Mouse (Mus musculus): Measurements from ENCODE around the gene Ahsg. TPM values are rescaled to one million over a fixed set of nuclear protein-coding genes. Genes with fewer than 3 reads are reported as not detected.
"Not testable (repeated sequence)": the region's sequence is repeated elsewhere in the genome, so short reads cannot be mapped to it uniquely, and the experiment has no call there.

Gene Ahsg
- total and polyA plus RNA-seq, 3 experiments: 2.8 to 34.5 (median 12.0) TPM

- no peak for DNase-seq
Measured at GRCm38 (mm10) chr16:22939120-22939695, 48.1 kb downstream of the Ahsg start.

GRCm38 (mm10) chr16:22941825-22942476 is 50.9 kb downstream of the Ahsg start:
- DNase-seq: not testable (repeated sequence)

GRCm38 (mm10) chr16:22947371-22947770 is 56.3 kb downstream of the Ahsg start:
- no peak for DNase-seq

Other genes with a start within 250 kb of the Ahsg start
- 1 to 10 TPM; 2.2 to 3.8 TPM for gene Dgkg, start 234.1 kb upstream of the Ahsg start, total RNA-seq (2021)
- gene Dgkg, start 234.1 kb upstream of the Ahsg start, polyA plus RNA-seq (2012; rRNA removed): 0.19 and 0.45 TPM in 2 replicates
- not detected for gene Crygs, start 79.7 kb upstream of the Ahsg start, total RNA-seq (2021)
- gene Crygs, start 79.7 kb upstream of the Ahsg start, polyA plus RNA-seq (2012; rRNA removed): not detected in 2 replicates
- gene Tbccd1, start 33.6 kb upstream of the Ahsg start, total RNA-seq (2021): 10 to 100 TPM; 17.5 to 20.5 TPM
- 7.3 and 8.3 TPM in 2 replicates for gene Tbccd1, start 33.6 kb upstream of the Ahsg start, polyA plus RNA-seq (2012; rRNA removed)
- 10 to 100 TPM; 64.1 to 73.2 TPM for gene Dnajb11, start 33.4 kb upstream of the Ahsg start, total RNA-seq (2021)
- 18.3 and 21.1 TPM in 2 replicates for gene Dnajb11, start 33.4 kb upstream of the Ahsg start, polyA plus RNA-seq (2012; rRNA removed)
- gene Fetub, start 27.1 kb downstream of the Ahsg start, total RNA-seq (2021): 10 to 100 TPM in 1 of 2 experiments, 1 to 10 TPM in 1; 2.5 to 50.7 TPM
- gene Fetub, start 27.1 kb downstream of the Ahsg start, polyA plus RNA-seq (2012; rRNA removed): 32.6 and 53.1 TPM in 2 replicates
- 1 to 10 TPM in 1 of 2 experiments, not detected in 1; 4.3 TPM for gene Hrg, start 59.8 kb downstream of the Ahsg start, total RNA-seq (2021)
- 0.15 and 0.44 TPM in 2 replicates for gene Hrg, start 59.8 kb downstream of the Ahsg start, polyA plus RNA-seq (2012; rRNA removed)
- 1 to 10 TPM; 5.7 to 9.1 TPM for gene Kng2, start 138.2 kb downstream of the Ahsg start, total RNA-seq (2021)
- gene Kng2, start 138.2 kb downstream of the Ahsg start, polyA plus RNA-seq (2012; rRNA removed): 1.3 and 1.5 TPM in 2 replicates
- 1 to 10 TPM in 1 of 2 experiments, under 1 TPM in 1; 0.41 to 5.2 TPM for gene Kng1, start 166.6 kb downstream of the Ahsg start, total RNA-seq (2021)
- not detected in 2 replicates for gene Kng1, start 166.6 kb downstream of the Ahsg start, polyA plus RNA-seq (2012; rRNA removed)
- gene Eif4a2, start 216.2 kb downstream of the Ahsg start, total RNA-seq (2021): 100 to 1,000 TPM; 474 to 617 TPM
- 24.3 and 27.9 TPM in 2 replicates for gene Eif4a2, start 216.2 kb downstream of the Ahsg start, polyA plus RNA-seq (2012; rRNA removed)
- gene Rfc4, start 236.5 kb downstream of the Ahsg start, total RNA-seq (2021): 1 to 10 TPM; 3.4 to 7.8 TPM
- not detected in 2 replicates for gene Rfc4, start 236.5 kb downstream of the Ahsg start, polyA plus RNA-seq (2012; rRNA removed)